Mouse (Mus musculus) neutrophil, adult 65 days (primary cell): ENCODE results near the gene Ccdc82. TPM values are rescaled to one million over a fixed set of nuclear protein-coding genes. Genes with fewer than 3 reads are reported as not detected.

Source experiments
- total RNA-seq: library from RNA; stranded (reverse); gene quantifications from 2 replicates; pipeline ENCODE4 v1.2.4, GENCODE M21; 2023

Ccdc82 gene
- 31.5 and 44.4 TPM in 2 replicates for total RNA-seq

DNA sequence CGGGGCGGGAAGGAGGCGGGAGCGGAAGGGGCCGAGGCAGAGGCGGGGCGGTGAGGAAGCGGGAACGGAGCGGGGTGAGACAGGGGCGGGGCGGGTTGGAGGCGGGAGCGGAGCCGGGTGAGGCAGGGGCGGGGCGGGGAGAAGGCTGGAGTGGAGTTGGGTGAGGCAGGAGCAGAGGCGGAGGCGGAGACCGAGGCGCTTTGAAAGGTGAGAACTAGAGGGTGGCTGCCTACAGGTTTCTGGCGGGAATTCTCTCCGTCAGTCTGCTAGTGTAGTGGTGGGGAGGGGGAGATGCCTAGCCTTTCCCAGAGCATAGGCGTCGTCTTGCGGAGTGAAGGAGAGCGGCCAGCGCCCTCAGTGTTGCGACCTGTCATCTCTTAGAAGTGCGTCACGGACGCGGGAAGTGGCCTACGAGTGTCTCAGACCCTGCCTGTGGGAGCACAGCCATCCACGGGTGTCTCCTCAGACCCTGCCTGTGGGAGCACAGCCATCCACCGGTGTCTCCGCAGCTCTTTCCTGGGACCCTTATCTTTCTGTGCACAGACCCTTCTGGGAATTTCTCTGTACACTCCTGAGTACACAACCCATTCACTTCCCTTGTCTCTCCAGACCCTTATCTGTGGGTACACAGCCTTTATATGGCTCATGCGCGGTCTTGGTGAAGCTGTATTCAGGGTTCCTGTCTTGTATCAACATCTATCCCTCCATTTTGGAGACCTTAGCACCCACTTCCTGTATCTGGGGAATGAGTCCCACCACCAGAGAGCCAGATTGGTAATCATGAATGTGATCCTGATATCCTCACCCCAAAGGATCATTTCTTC lies at the start of gene Ccdc82:
Gene Ccdc82, plus strand, starts transcription at position 141 of the 824 bp plus-strand sequence.

DNA sequence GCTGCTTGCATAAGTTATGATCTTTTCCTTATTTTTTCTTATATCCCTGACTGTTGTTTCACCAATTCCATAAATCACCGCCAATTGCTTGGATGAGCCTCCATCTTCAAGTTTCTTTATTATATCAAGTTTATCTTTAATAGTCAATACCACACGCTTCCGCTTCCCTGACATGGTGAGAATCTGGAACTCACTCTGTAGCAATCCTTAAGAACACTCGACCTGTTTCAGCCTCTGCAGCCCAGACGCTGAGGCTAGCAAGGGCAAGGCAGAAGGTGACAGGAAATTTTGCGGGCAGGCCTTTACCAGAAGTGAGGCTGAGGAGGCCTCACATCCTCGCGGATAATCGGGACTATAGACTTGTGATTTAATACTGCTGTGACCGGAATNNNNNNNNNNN lies 1.3 kb upstream of the Ccdc82 start, which contains the start of gene Jrkl:
Gene Jrkl, minus strand, starts transcription at position 349 of the 400 bp plus-strand sequence.

DNA sequence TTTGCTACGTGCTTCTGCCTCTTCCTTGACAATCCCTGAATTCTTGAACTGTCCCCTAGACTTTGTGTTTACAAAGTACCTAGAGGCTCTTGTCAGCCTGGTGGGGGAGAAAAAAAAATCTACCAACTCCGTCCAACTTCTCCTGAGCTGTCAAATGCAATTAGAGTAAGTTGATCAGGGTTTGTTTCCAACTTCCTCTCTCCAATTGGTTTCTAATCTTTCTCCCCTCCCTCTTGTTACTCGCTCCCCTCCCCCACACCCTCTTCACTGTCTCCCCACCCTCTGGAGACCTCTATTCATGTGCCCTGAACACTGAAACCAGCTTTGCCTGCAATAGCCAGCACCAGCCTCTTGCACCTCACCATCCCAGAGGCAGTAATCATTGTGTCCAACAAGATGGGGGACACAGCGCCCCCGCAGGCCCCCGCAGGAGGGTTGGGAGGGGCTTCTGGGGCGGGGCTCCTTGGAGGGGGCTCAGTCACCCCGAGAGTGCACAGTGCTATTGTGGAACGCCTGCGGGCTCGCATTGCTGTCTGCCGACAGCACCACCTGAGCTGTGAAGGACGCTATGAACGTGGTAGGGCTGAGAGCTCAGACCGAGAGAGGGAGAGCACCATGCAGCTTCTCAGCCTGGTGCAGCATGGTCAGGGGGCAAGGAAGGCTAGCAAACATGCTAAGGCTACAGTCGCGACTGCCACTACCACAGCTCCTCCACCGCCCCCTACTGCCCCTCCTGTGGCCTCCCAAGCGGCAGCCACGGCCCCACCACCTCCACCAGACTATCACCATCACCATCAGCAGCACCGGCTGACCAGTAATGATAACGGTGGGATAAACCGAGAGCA lies 51.1 kb downstream of the Ccdc82 start, which contains the start of gene Maml2:
Gene Maml2, plus strand, starts transcription at position 290 of the 845 bp plus-strand sequence.

Other genes with a start within 250 kb of the Ccdc82 start
- gene Jrkl, start 1.1 kb upstream of the Ccdc82 start, total RNA-seq = 7.0 and 8.4 TPM in 2 replicates
- 0.54 and 1.00 TPM in 2 replicates for gene Maml2, start 51.0 kb downstream of the Ccdc82 start, total RNA-seq
- gene Gm17571, start 199.8 kb downstream of the Ccdc82 start, total RNA-seq = not detected in 2 replicates